Mouse (Mus musculus) kidney, embryonic 15.5 days (tissue): Measurements from ENCODE around the gene Cmtm8. TPM values are rescaled to one million over a fixed set of nuclear protein-coding genes. Genes with fewer than 3 reads are reported as not detected.

Source experiments
- ATAC-seq: fragments of 200-750 bp; cut with Nextera tagmentation; replicated peaks from 2 replicates; pipeline ENCODE4 v1.8.0; 2017; ENCODE audit warnings: moderate TSS enrichment; ENCODE audit not compliant: low FRiP score
- H3K27ac ChIP-seq: fragments of 300-500 bp; sonication (generic); 2 replicates; pipeline ENCODE4 v1.5.1; 2015; ENCODE audit warnings: mild to moderate bottlenecking, inconsistent platforms
- H3K27me3 ChIP-seq: fragments of 300-500 bp; sonication (generic); 2 replicates; pipeline ENCODE4 v1.6.1; 2015; ENCODE audit warnings: inconsistent platforms
- H3K36me3 ChIP-seq: fragments of 300-500 bp; sonication (generic); 2 replicates; pipeline ENCODE4 v1.6.1; 2015; ENCODE audit warnings: inconsistent platforms
- H3K4me1 ChIP-seq: fragments of 300-500 bp; sonication (generic); 2 replicates; pipeline ENCODE4 v1.6.1; 2015; ENCODE audit warnings: inconsistent platforms
- H3K4me2 ChIP-seq: fragments of 300-500 bp; sonication (generic); 2 replicates; pipeline ENCODE4 v1.6.1; 2015; ENCODE audit warnings: moderate library complexity, mild to moderate bottlenecking, inconsistent platforms
- H3K4me3 ChIP-seq: fragments of 300-500 bp; sonication (generic); replicated peaks from 2 replicates; pipeline ENCODE4 v1.5.1; 2015; ENCODE audit warnings: mild to moderate bottlenecking, inconsistent platforms
- H3K9ac ChIP-seq: fragments of 300-500 bp; sonication (generic); 2 replicates; pipeline ENCODE4 v1.6.1; 2015; ENCODE audit warnings: mild to moderate bottlenecking, inconsistent platforms
- H3K9me3 ChIP-seq: fragments of 300-500 bp; sonication (generic); replicated peaks from 2 replicates; pipeline ENCODE4 v1.6.1; 2016; ENCODE audit warnings: inconsistent platforms
- WGBS: fragments of 180-500 bp; shearing (Covaris S2); methylation state at CpG from one replicate; pipeline ENCODE4 v1.1.7; 2015; ENCODE audit warnings: mixed read lengths; 5-methylcytosine and 5-hydroxymethylcytosine counted together
- polyA plus RNA-seq: library from polyadenylated mRNA; unstranded; fragments of >200 nt; fragmentation: Nextera tagmentation; extraction: Ambion mirVana; gene quantifications from 2 replicates; pipeline ENCODE4 v1.2.1, GENCODE M21; 2015

Gene Cmtm8
- polyA plus RNA-seq, 1 experiment from 2014 or later, result 38.8 TPM

GRCm38 (mm10) chr9:114818918-114819317, 25.0 kb downstream of the Cmtm8 start:
- Histone ChIP-seq H3K36me3 (no peaks in the 10 kb centered on the region), H3K27me3 (no peaks in the 10 kb centered on the region), H3K9me3 (no peaks in the 10 kb centered on the region), H3K4me1 (peaks cover 12% of the 10 kb centered on the region), H3K27ac (no peak overlapping the region), H3K4me3 (no peak overlapping the region), H3K4me2 (no peak overlapping the region), H3K9ac (no peak overlapping the region)
- 73% methylated on average over 3 of the region's 3 CpGs for WGBS
- no peak for ATAC-seq

- Histone ChIP-seq H3K9me3 (no peaks in the 10 kb centered on the region), H3K9ac (no peak overlapping the region), H3K27me3 (no peaks in the 10 kb centered on the region), H3K4me1 (peaks cover 9% of the 10 kb centered on the region), H3K36me3 (no peaks in the 10 kb centered on the region), H3K27ac (no peak overlapping the region), H3K4me2 (no peak overlapping the region), H3K4me3 (no peak overlapping the region)
- WGBS, result 60% methylated on average over 7 of the region's 7 CpGs
- ATAC-seq, result no peak
These were observed 26.9 kb downstream of the Cmtm8 start for GRCm38 (mm10) chr9:114817012-114817411.

- no peak for ATAC-seq
- no peaks in the 10 kb centered on the region for H3K9me3 ChIP-seq
- no peak overlapping the region for H3K4me2 ChIP-seq
- no peaks in the 10 kb centered on the region for H3K36me3 ChIP-seq
- H3K27me3 ChIP-seq, result no peaks in the 10 kb centered on the region
- peaks cover 9% of the 10 kb centered on the region for H3K4me1 ChIP-seq
- H3K4me3 ChIP-seq, result no peak overlapping the region
- no peak overlapping the region for H3K9ac ChIP-seq
- H3K27ac ChIP-seq, result no peak overlapping the region
- WGBS, result 92% methylated on average over 7 of the region's 7 CpGs
These were observed 27.8 kb downstream of the Cmtm8 start for GRCm38 (mm10) chr9:114816121-114816520.

- Histone ChIP-seq H3K4me3 (no peak overlapping the region), H3K9me3 (no peaks in the 10 kb centered on the region), H3K4me2 (no peak overlapping the region), H3K4me1 (peaks cover 9% of the 10 kb centered on the region), H3K27ac (no peak overlapping the region), H3K27me3 (no peaks in the 10 kb centered on the region), H3K9ac (no peak overlapping the region), H3K36me3 (no peaks in the 10 kb centered on the region)
- WGBS, result 66% methylated on average over 4 of the region's 4 CpGs
- ATAC-seq, result 0 out of 2 replicates have a peak, but pooled peaks have one; percentile 36
These were observed 28.6 kb downstream of the Cmtm8 start for GRCm38 (mm10) chr9:114815315-114815714.

- no peak overlapping the region for H3K27ac ChIP-seq
- H3K36me3 ChIP-seq, result no peaks in the 10 kb centered on the region
- no peaks in the 10 kb centered on the region for H3K27me3 ChIP-seq
- H3K4me1 ChIP-seq, result peaks cover 3% of the 10 kb centered on the region
- H3K9me3 ChIP-seq, result no peaks in the 10 kb centered on the region
- no peak overlapping the region for H3K4me3 ChIP-seq
- no peak overlapping the region for H3K4me2 ChIP-seq
- H3K9ac ChIP-seq, result no peak overlapping the region
- ATAC-seq, result no peak
- 84% methylated on average over 4 of the region's 4 CpGs for WGBS
These were observed 32.0 kb downstream of the Cmtm8 start for GRCm38 (mm10) chr9:114812001-114812400.

GRCm38 (mm10) chr9:114810837-114811236, 33.1 kb downstream of the Cmtm8 start:
- 88% methylated on average over 11 of the region's 11 CpGs for WGBS
- Histone ChIP-seq H3K4me2 (no peak overlapping the region), H3K9ac (no peak overlapping the region), H3K4me3 (no peak overlapping the region), H3K4me1 (peaks cover 3% of the 10 kb centered on the region; the same call in 1 of the 2 replicates), H3K27me3 (no peaks in the 10 kb centered on the region), H3K9me3 (no peaks in the 10 kb centered on the region), H3K36me3 (no peaks in the 10 kb centered on the region), H3K27ac (no peak overlapping the region)
- ATAC-seq, result no peak

- H3K9ac ChIP-seq, result no peak overlapping the region
- H3K36me3 ChIP-seq, result no peaks in the 10 kb centered on the region
- peaks cover 11% of the 10 kb centered on the region for H3K4me1 ChIP-seq
- no peaks in the 10 kb centered on the region for H3K27me3 ChIP-seq
- H3K27ac ChIP-seq, result no peak overlapping the region
- ATAC-seq, result no peak
- 86% methylated on average over 5 of the region's 5 CpGs for WGBS
- H3K4me2 ChIP-seq, result no peak overlapping the region
- H3K9me3 ChIP-seq, result no peaks in the 10 kb centered on the region
- no peak overlapping the region for H3K4me3 ChIP-seq
These were observed 35.3 kb downstream of the Cmtm8 start for GRCm38 (mm10) chr9:114808671-114809070.

GRCm38 (mm10) chr9:114807261-114807660, 36.7 kb downstream of the Cmtm8 start:
- no peak overlapping the region for H3K4me3 ChIP-seq
- no peaks in the 10 kb centered on the region for H3K9me3 ChIP-seq
- H3K4me1 ChIP-seq, result peaks cover 11% of the 10 kb centered on the region
- H3K4me2 ChIP-seq, result no peak overlapping the region
- no peaks in the 10 kb centered on the region for H3K27me3 ChIP-seq
- 59% methylated on average over 8 of the region's 8 CpGs for WGBS
- no peak overlapping the region for H3K9ac ChIP-seq
- no peak for ATAC-seq
- no peaks in the 10 kb centered on the region for H3K36me3 ChIP-seq
- H3K27ac ChIP-seq, result no peak overlapping the region

GRCm38 (mm10) chr9:114805151-114805671, 38.7 kb downstream of the Cmtm8 start:
- H3K27ac ChIP-seq, result no peak overlapping the region
- peak; percentile 43; the same call in 1 of the 2 replicates for ATAC-seq
- H3K4me1 ChIP-seq, result peaks cover 11% of the 10 kb centered on the region
- H3K4me2 ChIP-seq, result no peak overlapping the region
- no peak overlapping the region for H3K9ac ChIP-seq
- 52% methylated on average over 19 of the region's 19 CpGs for WGBS
- H3K9me3 ChIP-seq, result no peaks in the 10 kb centered on the region
- H3K27me3 ChIP-seq, result no peaks in the 10 kb centered on the region
- H3K4me3 ChIP-seq, result no peak overlapping the region
- no peaks in the 10 kb centered on the region for H3K36me3 ChIP-seq

- Histone ChIP-seq H3K9ac (no peak overlapping the region), H3K4me2 (no peak overlapping the region), H3K4me1 (peaks cover 30% of the 10 kb centered on the region), H3K36me3 (no peaks in the 10 kb centered on the region), H3K4me3 (no peak overlapping the region), H3K27ac (no peak overlapping the region), H3K9me3 (no peaks in the 10 kb centered on the region), H3K27me3 (no peaks in the 10 kb centered on the region)
- no peak for ATAC-seq
- WGBS, result 86% methylated on average over 1 of the region's 1 CpGs
These were observed 41.8 kb downstream of the Cmtm8 start for GRCm38 (mm10) chr9:114802191-114802590.

- H3K9ac ChIP-seq, result no peak overlapping the region
- no peak for ATAC-seq
- peaks cover 30% of the 10 kb centered on the region for H3K4me1 ChIP-seq
- H3K9me3 ChIP-seq, result no peaks in the 10 kb centered on the region
- WGBS, result 53% methylated on average over 15 of the region's 15 CpGs
- no peak overlapping the region for H3K27ac ChIP-seq
- no peaks in the 10 kb centered on the region for H3K36me3 ChIP-seq
- no peak overlapping the region for H3K4me2 ChIP-seq
- H3K4me3 ChIP-seq, result no peak overlapping the region
- H3K27me3 ChIP-seq, result no peaks in the 10 kb centered on the region
These were observed 42.7 kb downstream of the Cmtm8 start for GRCm38 (mm10) chr9:114801301-114801700.

GRCm38 (mm10) chr9:114799498-114800107, 44.4 kb downstream of the Cmtm8 start:
- 42% methylated on average over 10 of the region's 10 CpGs for WGBS
- no peak overlapping the region for H3K4me2 ChIP-seq
- H3K9me3 ChIP-seq, result no peaks in the 10 kb centered on the region
- no peaks in the 10 kb centered on the region for H3K27me3 ChIP-seq
- no peak overlapping the region for H3K27ac ChIP-seq
- no peak for ATAC-seq
- H3K4me1 ChIP-seq, result peaks cover 22% of the 10 kb centered on the region
- no peaks in the 10 kb centered on the region for H3K36me3 ChIP-seq
- no peak overlapping the region for H3K9ac ChIP-seq
- no peak overlapping the region for H3K4me3 ChIP-seq

GRCm38 (mm10) chr9:114798845-114799244, 45.1 kb downstream of the Cmtm8 start:
- 52% methylated on average over 6 of the region's 6 CpGs for WGBS
- H3K9ac ChIP-seq, result no peak overlapping the region
- H3K36me3 ChIP-seq, result no peaks in the 10 kb centered on the region
- no peak overlapping the region for H3K27ac ChIP-seq
- H3K9me3 ChIP-seq, result no peaks in the 10 kb centered on the region
- no peak for ATAC-seq
- no peaks in the 10 kb centered on the region for H3K27me3 ChIP-seq
- no peak overlapping the region for H3K4me3 ChIP-seq
- peaks cover 22% of the 10 kb centered on the region for H3K4me1 ChIP-seq
- no peak overlapping the region for H3K4me2 ChIP-seq
